Mouse (Mus musculus) cerebellum, adult 11-12 months (tissue): ENCODE data around the gene Gm45233.

Experiments
- DNase-seq: peaks from one replicate; pipeline ENCODE4 v3.0.0; 2022

The Gm45233 gene

GRCm38 (mm10) chr7:43511707-43512478 is 68.0 kb downstream of the Gm45233 start:
- no peak for DNase-seq

- DNase-seq = no peak
Measured at GRCm38 (mm10) chr7:43512519-43512918, 68.6 kb downstream of the Gm45233 start.
